31 mouse cellular contexts compared by ENCODE assay signal in genomic region chr11:42310892-42311291, GRCm38 (mm10). TPM values are rescaled to one million over a fixed set of nuclear protein-coding genes. Genes with fewer than 3 reads are reported as not detected.
A peak's percentile ranks its signal among the peaks of the same experiment; 100 is the strongest.
DNase-seq lines count a peak whose midpoint lies in the region; ATAC-seq lines count a peak whose summit lies in the region.
"Had no signal": no experiment of that assay in that cellular context is flagged by ENCODE, and none has a peak within 500 bp of the region (broad histone marks: within the 10 kb centered on the region; RNA-seq: fewer than 3 reads in every experiment).

No protein-coding gene starts in this region.

- DNase-seq in brain, adult 2 months (ENCODE audit: low read depth, low spot score), result peak; percentile 95
- peak; percentile 88 for DNase-seq in cerebellum, adult 11-12 months
- DNase-seq in cerebellum, adult 8-10 months, result peak; percentile 76
- DNase-seq in cerebellum, postnatal 10 days, result peak; percentile 36 to 49
- DNase-seq in layer of hippocampus, postnatal 10 days (ENCODE audit: low spot score in 2 of 2), result no peak
- no peak for DNase-seq in right cerebral cortex, adult 18-20 months
- DNase-seq: adrenal gland, adult 8-10 months; adrenal gland, postnatal 25 days; B cell, adult 2 months; gastrocnemius, postnatal 25 days; heart, adult 2 months; kidney, adult 2 months had no signal

- no peak for ATAC-seq in CD4-positive, CD25-positive, alpha-beta regulatory T cell, adult 4 months
- ATAC-seq in erythroid progenitor cell, adult 5-6 weeks (replicated peaks; ENCODE audit: low FRiP score, poor library complexity, severe bottlenecking), result no peak
- ATAC-seq: forebrain, embryonic 15.5 days; intestine, postnatal 0 days had no signal

RNA-seq across cellular contexts. Expression of gene Gabra6, which starts 10.0 kb away (rescaled TPM):
- not detected for polyA plus RNA-seq in CD4-positive, CD25-positive, alpha-beta regulatory T cell, adult 4 months (2017; shearing (Covaris generic))
- not detected in 2 replicates for total RNA-seq in erythroid progenitor cell, adult 5-6 weeks (2015; ENCODE audit: low replicate concordance)
- total RNA-seq in erythroid progenitor cell, adult 5-6 weeks (2017; ENCODE audit: low replicate concordance), result not detected in 2 replicates
- total RNA-seq in layer of hippocampus, postnatal 10 days (2021), result not detected
- total RNA-seq: adrenal gland, adult 8-10 months; adrenal gland, postnatal 25 days; gastrocnemius, adult 8-10 months; gastrocnemius, postnatal 25 days; granulocyte monocyte progenitor cell, adult 5-6 weeks; heart, adult 2 months; heart, postnatal 25 days; hematopoietic stem cell, adult 5-6 weeks; MEL had no signal
- polyA plus RNA-seq: embryonic facial prominence, embryonic 12.5 days; embryonic facial prominence, embryonic 15.5 days; forebrain, embryonic 12.5 days; heart, adult 2 months; heart, embryonic 11.5 days; heart, embryonic 14.5 days; heart, postnatal 0 days; hindbrain, embryonic 12.5 days; hindbrain, embryonic 15.5 days; intestine, embryonic 14.5 days; intestine, postnatal 0 days; kidney, adult 2 months; kidney, embryonic 14.5 days had no signal

Comparison
In these comparisons a context has a peak if more than half of its experiments do, and no peak if none do; other contexts are left out.
1. DNase-seq: peak in brain, adult 2 months (single experiment), cerebellum, adult 11-12 months (single experiment), cerebellum, adult 8-10 months (single experiment) and cerebellum, postnatal 10 days (2 of 2); none in layer of hippocampus, postnatal 10 days (0 of 2) and right cerebral cortex, adult 18-20 months (single experiment).